Mouse (Mus musculus) small intestine, adult 2 months (tissue): ENCODE data around the gene Lrriq3. TPM values are rescaled to one million over a fixed set of nuclear protein-coding genes. Genes with fewer than 3 reads are reported as not detected.

Experiments
- H3K27ac ChIP-seq: fragments of 200-500 bp; 2 replicates; pipeline ENCODE4 v1.5.1; 2012; ENCODE audit warnings: low read depth, low read length, control low read depth, inconsistent platforms; ENCODE audit not compliant: insufficient read depth
- H3K27me3 ChIP-seq: fragments of 200-500 bp; 2 replicates; pipeline ENCODE4 v1.6.1; 2012; ENCODE audit warnings: mild to moderate bottlenecking, moderate library complexity, low read length, inconsistent platforms; ENCODE audit not compliant: control insufficient read depth, insufficient read depth
- H3K36me3 ChIP-seq: fragments of 200-500 bp; 2 replicates; pipeline ENCODE4 v1.6.1; 2012; ENCODE audit warnings: mild to moderate bottlenecking, low read length, control low read depth, inconsistent platforms; ENCODE audit not compliant: control insufficient read depth, insufficient read depth
- H3K4me1 ChIP-seq: fragments of 200-500 bp; 2 replicates; pipeline ENCODE4 v1.6.1; 2012; ENCODE audit warnings: low read length, inconsistent platforms, mixed read lengths; ENCODE audit not compliant: control insufficient read depth, insufficient read depth, insufficient read length
- H3K4me3 ChIP-seq: fragments of 200-500 bp; 2 replicates; pipeline ENCODE4 v1.5.1; 2012; ENCODE audit warnings: low read depth, mild to moderate bottlenecking, control low read depth, inconsistent platforms, low read length, moderate library complexity
- CTCF ChIP-seq: fragments of 200-500 bp; IDR thresholded peaks from 2 replicates; pipeline ENCODE4 v1.5.1; 2012; ENCODE audit warnings: low read depth, mild to moderate bottlenecking, control low read depth, inconsistent platforms, low read length, moderate library complexity, mixed read lengths; ENCODE audit not compliant: insufficient replicate concordance, insufficient read length; ENCODE audit errors: extremely low read depth
- POLR2A ChIP-seq: fragments of 200-500 bp; IDR thresholded peaks from 2 replicates; pipeline ENCODE4 v1.6.1; 2012; ENCODE audit warnings: low read depth, mild to moderate bottlenecking, control low read depth, inconsistent platforms, low read length, moderate library complexity
- WGBS: fragments of 180-500 bp; shearing (Covaris S2); methylation state at CpG from one replicate; pipeline ENCODE4 v1.1.7; 2018; 5-methylcytosine and 5-hydroxymethylcytosine counted together
- polyA plus RNA-seq: library from polyadenylated mRNA; depleted of rRNA; stranded (reverse); fragments of >200 nt; gene quantifications from 2 replicates; pipeline ENCODE4 v1.2.3, GENCODE M21; 2012; rRNA removed

Gene Lrriq3
- not detected in 2 replicates for polyA plus RNA-seq

GRCm38 (mm10) chr3:155093116-155093956, at the start of gene Lrriq3, which contains the start of gene Fpgt:
Gene Lrriq3, plus strand, starts transcription at chr3:155093434.
Gene Fpgt, minus strand, starts transcription at chr3:155093403.
- Histone ChIP-seq H3K36me3 (peaks cover 8% of the 10 kb centered on the region), H3K4me1 (peaks cover 4% of the 10 kb centered on the region; the same call in 1 of the 2 replicates), H3K27me3 (no peaks in the 10 kb centered on the region), H3K4me3 (peak within 1 kb of the TSS; percentile 91), H3K27ac (peak within 1 kb of the TSS; percentile 86)
- under 1% methylated on average over 47 of the region's 47 CpGs for WGBS
- TF ChIP-seq POLR2A (peak; percentile 78), CTCF (no peak)

- TF ChIP-seq CTCF (no peak), POLR2A (no peak)
- Histone ChIP-seq H3K36me3 (no peaks in the 10 kb centered on the region), H3K27me3 (no peaks in the 10 kb centered on the region), H3K27ac (no peak overlapping the region), H3K4me3 (no peak overlapping the region), H3K4me1 (no peaks in the 10 kb centered on the region)
Measured at GRCm38 (mm10) chr3:155052021-155052420, 41.2 kb upstream of the Lrriq3 start.

DNA sequence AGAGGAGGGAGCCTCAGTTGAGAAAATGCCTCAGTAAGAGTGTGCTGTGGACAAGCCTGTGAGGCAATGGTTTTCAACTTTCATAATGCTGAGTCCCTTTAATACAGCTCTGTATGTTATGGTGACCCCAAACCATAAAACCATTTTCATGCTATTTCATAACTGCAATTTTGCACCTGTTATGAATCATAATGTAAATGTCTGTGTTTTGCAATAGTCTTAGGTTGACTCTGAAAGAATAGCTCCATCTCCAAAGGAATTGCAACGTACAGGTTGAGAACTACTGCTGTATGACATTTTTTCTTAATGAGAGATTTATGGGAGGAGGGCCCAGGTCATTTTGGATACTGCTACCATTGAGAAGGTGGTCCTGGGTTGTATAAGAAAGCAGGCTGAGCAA, 40.0 kb upstream of the Lrriq3 start:
- H3K27ac ChIP-seq: no peak overlapping the region
- 19% methylated on average over 1 of the region's 1 CpGs for WGBS
- no peaks in the 10 kb centered on the region for H3K4me1 ChIP-seq
- no peak overlapping the region for H3K4me3 ChIP-seq
- TF ChIP-seq CTCF: no peak
- no peak for TF ChIP-seq POLR2A
- no peaks in the 10 kb centered on the region for H3K27me3 ChIP-seq
- no peaks in the 10 kb centered on the region for H3K36me3 ChIP-seq

- no peak within 1 kb of the TSS for H3K4me3 ChIP-seq
- TF ChIP-seq CTCF (no peak), POLR2A (no peak)
- H3K36me3 ChIP-seq: no peaks in the 10 kb centered on the region
- 60% methylated on average over 6 of the region's 6 CpGs for WGBS
- no peaks in the 10 kb centered on the region for H3K4me1 ChIP-seq
- no peak within 1 kb of the TSS for H3K27ac ChIP-seq
- H3K27me3 ChIP-seq: no peaks in the 10 kb centered on the region
Measured at GRCm38 (mm10) chr3:155055231-155055916, 37.9 kb upstream of the Lrriq3 start, which contains the start of gene Tnni3k. Gene Tnni3k, minus strand, starts transcription at chr3:155055407.

DNA sequence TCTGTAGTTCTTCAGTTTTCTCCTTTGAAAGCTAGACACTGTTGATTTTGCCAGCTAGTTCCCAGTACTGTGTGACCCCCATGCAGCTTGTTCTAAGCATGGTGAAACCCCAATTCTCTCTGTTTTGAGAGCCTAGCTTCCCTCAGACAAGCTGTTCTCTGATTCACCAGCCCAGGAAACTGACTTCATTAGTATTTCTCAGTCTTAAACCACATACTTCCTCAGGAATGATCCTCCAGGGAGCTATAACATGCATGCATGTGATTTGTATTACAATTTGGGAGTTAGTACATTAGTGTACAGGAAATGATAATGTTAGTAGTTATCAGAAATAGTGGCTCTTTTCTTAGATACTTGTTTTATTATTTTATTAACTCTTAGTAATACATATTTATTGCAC, 36.6 kb upstream of the Lrriq3 start:
- Histone ChIP-seq H3K36me3 (no peaks in the 10 kb centered on the region), H3K27ac (no peak overlapping the region), H3K27me3 (no peaks in the 10 kb centered on the region), H3K4me3 (no peak overlapping the region), H3K4me1 (no peaks in the 10 kb centered on the region)
- TF ChIP-seq CTCF: no peak
- no peak for TF ChIP-seq POLR2A

DNA sequence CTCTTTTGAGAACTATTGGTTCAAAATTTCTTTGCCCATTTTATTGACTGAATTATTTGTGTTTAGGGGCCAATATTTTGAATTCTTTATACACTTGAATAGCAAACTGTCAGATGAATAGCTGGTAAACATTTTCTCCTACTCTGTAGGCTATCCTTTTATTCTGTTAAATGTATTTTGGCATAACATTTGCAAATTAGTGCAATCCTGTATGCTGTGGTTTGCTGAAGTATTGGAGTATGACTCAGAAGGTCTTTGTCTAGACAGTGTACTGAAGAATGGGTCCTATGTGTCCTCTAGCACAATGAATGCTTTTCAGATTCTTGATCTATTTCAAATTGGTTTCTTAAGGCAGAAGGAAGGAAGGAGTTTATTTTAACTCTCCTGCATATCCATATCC, 35.7 kb upstream of the Lrriq3 start:
- Histone ChIP-seq H3K4me3 (no peak overlapping the region), H3K36me3 (no peaks in the 10 kb centered on the region), H3K4me1 (no peaks in the 10 kb centered on the region), H3K27ac (no peak overlapping the region), H3K27me3 (no peaks in the 10 kb centered on the region)
- TF ChIP-seq POLR2A: no peak
- no peak for TF ChIP-seq CTCF

DNA sequence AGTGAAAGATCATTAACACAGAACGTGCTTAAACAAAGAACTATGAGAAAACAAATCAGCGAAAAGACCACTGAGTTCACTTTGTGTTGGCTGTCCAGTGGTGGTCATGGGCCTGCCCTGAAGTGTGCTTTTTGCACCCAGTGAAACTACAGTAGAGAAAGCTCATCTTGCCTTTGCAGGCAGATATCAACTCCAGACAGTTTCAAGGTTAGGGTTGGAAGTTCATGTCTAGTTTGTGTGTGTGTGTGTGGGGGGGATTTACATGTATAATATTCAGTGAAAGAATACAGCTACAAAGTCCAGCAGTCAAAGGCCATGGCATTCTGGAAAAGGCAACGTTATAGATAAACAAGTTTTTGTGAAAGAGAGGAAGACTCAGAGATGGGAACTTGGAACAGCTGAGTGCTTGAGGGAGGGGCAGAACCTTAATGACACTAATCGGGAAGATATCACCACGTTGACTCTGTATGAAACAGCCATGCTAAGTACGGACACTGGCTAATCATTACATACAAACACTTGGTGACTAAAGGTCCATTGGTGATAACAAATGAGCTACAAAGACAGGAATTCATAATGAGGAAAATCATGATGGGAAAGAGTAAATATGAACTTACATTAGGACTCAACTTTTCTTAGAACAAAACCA, 34.3 kb upstream of the Lrriq3 start:
- Histone ChIP-seq H3K4me1 (no peaks in the 10 kb centered on the region), H3K36me3 (no peaks in the 10 kb centered on the region), H3K27ac (no peak overlapping the region), H3K27me3 (no peaks in the 10 kb centered on the region), H3K4me3 (no peak overlapping the region)
- TF ChIP-seq POLR2A (no peak), CTCF (no peak)
- 36% methylated on average over 6 of the region's 6 CpGs for WGBS
